ENCODE assay signal across 8 mouse cellular contexts in genomic region chr11:79253542-79254390, GRCm38 (mm10). TPM values are rescaled to one million over a fixed set of nuclear protein-coding genes. Genes with fewer than 3 reads are reported as not detected.
DNase-seq lines count a peak whose midpoint lies in the region; ATAC-seq and TF ChIP-seq lines count a peak whose summit lies in the region.

No protein-coding gene starts in this region.

- peak overlapping the region; percentile 86 for H3K9ac ChIP-seq in heart, postnatal 0 days (replicated peaks; ENCODE audit: low read depth, low read length)
- H3K9ac ChIP-seq in lung, embryonic 15.5 days: peak overlapping the region; percentile 83

- peak; percentile 72 for DNase-seq in ES-CJ7 (ENCODE audit: low read depth, low spot score)
- peak; percentile 41 for DNase-seq in brain, adult 2 months (ENCODE audit: low read depth, low spot score)
- DNase-seq in forebrain, embryonic 10.5 days (ENCODE audit: extremely low spot score, low spot score): peak; percentile 58
- DNase-seq in heart, postnatal 0 days (ENCODE audit: low spot score): peak; percentile 40
- peak; percentile 38 to 71 for DNase-seq in kidney, postnatal 36 days
- peak; percentile 47 for DNase-seq in urinary bladder, adult 2 months (ENCODE audit: low spot score)

- H3K27me3 ChIP-seq in forebrain, embryonic 10.5 days (ENCODE audit: poor library complexity, severe bottlenecking): peaks cover 17% of the 10 kb centered on the region
- no peaks in the 10 kb centered on the region for H3K27me3 ChIP-seq in heart, postnatal 0 days (ENCODE audit: control insufficient read depth, insufficient read depth, low read length)
- H3K27me3 ChIP-seq in lung, embryonic 15.5 days: no peaks in the 10 kb centered on the region

- TF ChIP-seq EP300 in heart, postnatal 0 days (IDR thresholded peaks at IDR 0.05; ENCODE audit: low read depth): no peak

- 2% methylated on average over 49 of the region's 49 CpGs for WGBS in forebrain, embryonic 10.5 days
- under 1% methylated on average over 49 of the region's 49 CpGs for WGBS in heart, postnatal 0 days
- WGBS in lung, embryonic 15.5 days: under 1% methylated on average over 49 of the region's 49 CpGs
- under 1% methylated on average over 49 of the region's 49 CpGs for WGBS in olfactory bulb, adult 2 months

- TF ChIP-seq CTCF in heart, postnatal 0 days (IDR thresholded peaks at IDR 0.05; ENCODE audit: low read depth): no peak
- TF ChIP-seq CTCF in olfactory bulb, adult 2 months (IDR thresholded peaks at IDR 0.05; ENCODE audit: insufficient read depth, low read depth, low read length): no peak

- peaks cover 36% of the 10 kb centered on the region for H3K36me3 ChIP-seq in forebrain, embryonic 10.5 days (replicated peaks)
- H3K36me3 ChIP-seq in heart, postnatal 0 days (replicated peaks; ENCODE audit: control insufficient read depth, insufficient read depth, low read length): peaks cover 13% of the 10 kb centered on the region
- H3K36me3 ChIP-seq in lung, embryonic 15.5 days: peaks cover 25% of the 10 kb centered on the region

- peaks cover 31% of the 10 kb centered on the region for H3K4me1 ChIP-seq in forebrain, embryonic 10.5 days
- H3K4me1 ChIP-seq in heart, postnatal 0 days (ENCODE audit: control insufficient read depth, insufficient read depth): peaks cover 16% of the 10 kb centered on the region
- peaks cover 14% of the 10 kb centered on the region for H3K4me1 ChIP-seq in lung, embryonic 15.5 days
- peaks cover 3% of the 10 kb centered on the region for H3K4me1 ChIP-seq in olfactory bulb, adult 2 months (ENCODE audit: control insufficient read depth, insufficient read depth, low read length)

- TF ChIP-seq POLR2A in olfactory bulb, adult 2 months (IDR thresholded peaks at IDR 0.05; ENCODE audit: insufficient read depth, low read depth, low read length): no peak

- peak overlapping the region; percentile 83 for H3K4me2 ChIP-seq in heart, postnatal 0 days (ENCODE audit: low read depth, low read length)
- peak overlapping the region; percentile 77 for H3K4me2 ChIP-seq in lung, embryonic 15.5 days

- no peaks in the 10 kb centered on the region for H3K9me3 ChIP-seq in forebrain, embryonic 10.5 days
- H3K9me3 ChIP-seq in heart, postnatal 0 days (replicated peaks; ENCODE audit: control insufficient read depth, low read length): no peaks in the 10 kb centered on the region
- no peaks in the 10 kb centered on the region for H3K9me3 ChIP-seq in lung, embryonic 15.5 days

- H3K4me3 ChIP-seq in forebrain, embryonic 10.5 days: peak overlapping the region; percentile 72
- H3K4me3 ChIP-seq in heart, postnatal 0 days (ENCODE audit: low read depth, low read length): peak overlapping the region; percentile 83
- peak overlapping the region; percentile 85 for H3K4me3 ChIP-seq in lung, embryonic 15.5 days
- H3K4me3 ChIP-seq in olfactory bulb, adult 2 months (ENCODE audit: insufficient read depth, low read depth, low read length): peak overlapping the region; percentile 71

- H3K27ac ChIP-seq in forebrain, embryonic 10.5 days: peak overlapping the region; percentile 95
- H3K27ac ChIP-seq in heart, postnatal 0 days (ENCODE audit: low read depth): peak overlapping the region; percentile 96
- peak overlapping the region; percentile 93 for H3K27ac ChIP-seq in lung, embryonic 15.5 days
- H3K27ac ChIP-seq in olfactory bulb, adult 2 months (ENCODE audit: insufficient read depth, low read depth, low read length): peak overlapping the region; percentile 59

- peak; percentile 51 for ATAC-seq in heart, postnatal 0 days (ENCODE audit: insufficient read depth, low read depth)
- ATAC-seq in lung, embryonic 15.5 days (ENCODE audit: borderline replicate concordance, extremely low read depth, low FRiP score, low TSS enrichment): peak; percentile 35

RNA-seq across cellular contexts. Expression of gene Wsb1, which starts 0.7 kb away (rescaled TPM):
- polyA plus RNA-seq in forebrain, embryonic 10.5 days (2016; fragmentation: Nextera tagmentation; extraction: Ambion mirVana): 256 and 266 TPM in 2 replicates
- 60.4 and 73.2 TPM in 2 replicates for total RNA-seq in heart, postnatal 0 days (2014; rRNA removed; ENCODE audit: low replicate concordance)
- polyA plus RNA-seq in heart, postnatal 0 days (2015; fragmentation: Nextera tagmentation; extraction: Ambion mirVana): 63.9 and 64.5 TPM in 2 replicates
- polyA plus RNA-seq in lung, embryonic 15.5 days (2015; fragmentation: Nextera tagmentation; extraction: Ambion mirVana): 216 and 218 TPM in 2 replicates
- 186 TPM in 1 of 2 replicates, not detected in the other for polyA plus RNA-seq in olfactory bulb, adult 2 months (2012; ENCODE audit: insufficient read depth, insufficient read length, low replicate concordance, missing spikeins)
- polyA plus RNA-seq in urinary bladder, adult 2 months (2012; rRNA removed): 98.9 and 164 TPM in 2 replicates

RNA-seq across cellular contexts. Expression of gene Gm9964, which starts 42.9 kb away (rescaled TPM):
- polyA plus RNA-seq in forebrain, embryonic 10.5 days (2016; fragmentation: Nextera tagmentation; extraction: Ambion mirVana): 0.22 TPM in 1 of 2 replicates, not detected in the other
- not detected in 2 replicates for total RNA-seq in heart, postnatal 0 days (2014; rRNA removed; ENCODE audit: low replicate concordance)
- polyA plus RNA-seq in heart, postnatal 0 days (2015; fragmentation: Nextera tagmentation; extraction: Ambion mirVana): not detected in 2 replicates
- 0.21 TPM in 1 of 2 replicates, not detected in the other for polyA plus RNA-seq in lung, embryonic 15.5 days (2015; fragmentation: Nextera tagmentation; extraction: Ambion mirVana)
- not detected in 2 replicates for polyA plus RNA-seq in olfactory bulb, adult 2 months (2012; ENCODE audit: insufficient read depth, insufficient read length, low replicate concordance, missing spikeins)
- polyA plus RNA-seq in urinary bladder, adult 2 months (2012; rRNA removed): not detected in 2 replicates

Comparison
In these comparisons a context has a peak if more than half of its experiments do, and no peak if none do; other contexts are left out.
1. Peak in every context shown above with its lines: DNase-seq, ATAC-seq, H3K4me3 ChIP-seq and H3K27ac ChIP-seq.